Mouse (Mus musculus): Measurements from ENCODE around the gene Rnf144a. TPM values are rescaled to one million over a fixed set of nuclear protein-coding genes. Genes with fewer than 3 reads are reported as not detected.

The Rnf144a gene
- polyA plus RNA-seq, 1 experiment, result not detected

DNA sequence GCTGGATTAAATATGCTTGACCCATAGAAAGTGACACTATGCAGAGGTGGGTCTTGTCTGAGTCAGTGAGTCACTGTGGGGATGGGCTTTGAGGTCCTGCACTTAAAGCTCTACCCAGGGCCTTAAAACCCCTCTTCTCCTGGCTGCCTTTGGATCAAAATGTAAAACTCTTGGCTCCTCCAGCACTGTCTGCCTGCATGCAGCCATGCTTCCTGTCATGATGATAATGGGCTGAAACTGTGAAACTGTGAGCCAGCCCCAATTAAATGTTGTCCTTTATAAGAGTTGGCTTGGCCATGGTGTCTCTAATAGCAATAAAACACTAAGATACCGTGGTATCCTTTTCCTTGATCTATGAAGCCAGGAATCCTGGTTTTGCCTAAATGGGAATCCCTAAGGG lies 13.8 kb downstream of the Rnf144a start:
- H3K4me1 ChIP-seq (ENCODE audit: control insufficient read depth, insufficient read depth, low read length), result peaks cover 10% of the 10 kb centered on the region
- no peak overlapping the region for H3K27ac ChIP-seq (ENCODE audit: insufficient read depth, low read depth, low read length)
- no peak for TF ChIP-seq CTCF (IDR thresholded peaks at IDR 0.05; ENCODE audit: insufficient read depth, low read depth, low read length)
- no peak for TF ChIP-seq POLR2A (IDR thresholded peaks at IDR 0.05; ENCODE audit: insufficient read depth, low read depth, low read length)
- H3K4me3 ChIP-seq (ENCODE audit: insufficient read depth, low read depth, low read length), result no peak overlapping the region
- WGBS, result 65% methylated on average over 1 of the region's 1 CpGs

- no peak overlapping the region for H3K4me3 ChIP-seq (ENCODE audit: insufficient read depth, low read depth, low read length)
- H3K4me1 ChIP-seq (ENCODE audit: control insufficient read depth, insufficient read depth, low read length), result peaks cover 10% of the 10 kb centered on the region
- 100% methylated on average over 1 of the region's 1 CpGs for WGBS
- H3K27ac ChIP-seq (ENCODE audit: insufficient read depth, low read depth, low read length), result no peak overlapping the region
- TF ChIP-seq CTCF (IDR thresholded peaks at IDR 0.05; ENCODE audit: insufficient read depth, low read depth, low read length) (no peak), POLR2A (IDR thresholded peaks at IDR 0.05; ENCODE audit: insufficient read depth, low read depth, low read length) (no peak)
These were observed 14.3 kb downstream of the Rnf144a start for GRCm38 (mm10) chr12:26400762-26401161.

DNA sequence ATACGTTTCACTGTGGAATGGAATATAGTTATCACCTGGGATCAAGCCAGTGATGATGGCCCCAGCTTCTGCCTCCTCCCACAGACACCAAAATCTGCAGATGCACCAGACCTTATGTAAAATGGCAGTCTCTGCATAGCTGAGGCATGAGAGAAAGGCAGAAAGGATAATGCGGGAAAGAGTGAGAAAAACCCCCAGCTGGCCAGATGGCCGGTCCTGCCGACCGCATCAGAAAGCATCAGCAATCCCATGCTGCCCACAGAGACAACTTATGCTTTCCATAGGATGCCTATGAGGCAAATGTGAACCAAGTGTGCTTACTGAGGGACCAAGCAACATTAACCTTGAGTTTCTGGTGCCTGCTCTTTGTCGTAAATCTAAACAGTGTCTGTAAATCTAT lies 15.7 kb downstream of the Rnf144a start:
- no peak for TF ChIP-seq POLR2A (IDR thresholded peaks at IDR 0.05; ENCODE audit: insufficient read depth, low read depth, low read length)
- TF ChIP-seq CTCF (IDR thresholded peaks at IDR 0.05; ENCODE audit: insufficient read depth, low read depth, low read length), result no peak
- WGBS, result 93% methylated on average over 6 of the region's 6 CpGs
- peaks cover 4% of the 10 kb centered on the region; the same call in 1 of the 2 replicates for H3K4me1 ChIP-seq (ENCODE audit: control insufficient read depth, insufficient read depth, low read length)
- no peak overlapping the region for H3K4me3 ChIP-seq (ENCODE audit: insufficient read depth, low read depth, low read length)
- no peak overlapping the region for H3K27ac ChIP-seq (ENCODE audit: insufficient read depth, low read depth, low read length)

GRCm38 (mm10) chr12:26398597-26398996 lies 16.5 kb downstream of the Rnf144a start:
- TF ChIP-seq POLR2A (IDR thresholded peaks at IDR 0.05; ENCODE audit: insufficient read depth, low read depth, low read length), result no peak
- TF ChIP-seq CTCF (IDR thresholded peaks at IDR 0.05; ENCODE audit: insufficient read depth, low read depth, low read length), result no peak
- 81% methylated on average over 2 of the region's 2 CpGs for WGBS
- peaks cover 6% of the 10 kb centered on the region; the same call in 1 of the 2 replicates for H3K4me1 ChIP-seq (ENCODE audit: control insufficient read depth, insufficient read depth, low read length)
- H3K27ac ChIP-seq (ENCODE audit: insufficient read depth, low read depth, low read length), result no peak overlapping the region
- H3K4me3 ChIP-seq (ENCODE audit: insufficient read depth, low read depth, low read length), result no peak overlapping the region

DNA sequence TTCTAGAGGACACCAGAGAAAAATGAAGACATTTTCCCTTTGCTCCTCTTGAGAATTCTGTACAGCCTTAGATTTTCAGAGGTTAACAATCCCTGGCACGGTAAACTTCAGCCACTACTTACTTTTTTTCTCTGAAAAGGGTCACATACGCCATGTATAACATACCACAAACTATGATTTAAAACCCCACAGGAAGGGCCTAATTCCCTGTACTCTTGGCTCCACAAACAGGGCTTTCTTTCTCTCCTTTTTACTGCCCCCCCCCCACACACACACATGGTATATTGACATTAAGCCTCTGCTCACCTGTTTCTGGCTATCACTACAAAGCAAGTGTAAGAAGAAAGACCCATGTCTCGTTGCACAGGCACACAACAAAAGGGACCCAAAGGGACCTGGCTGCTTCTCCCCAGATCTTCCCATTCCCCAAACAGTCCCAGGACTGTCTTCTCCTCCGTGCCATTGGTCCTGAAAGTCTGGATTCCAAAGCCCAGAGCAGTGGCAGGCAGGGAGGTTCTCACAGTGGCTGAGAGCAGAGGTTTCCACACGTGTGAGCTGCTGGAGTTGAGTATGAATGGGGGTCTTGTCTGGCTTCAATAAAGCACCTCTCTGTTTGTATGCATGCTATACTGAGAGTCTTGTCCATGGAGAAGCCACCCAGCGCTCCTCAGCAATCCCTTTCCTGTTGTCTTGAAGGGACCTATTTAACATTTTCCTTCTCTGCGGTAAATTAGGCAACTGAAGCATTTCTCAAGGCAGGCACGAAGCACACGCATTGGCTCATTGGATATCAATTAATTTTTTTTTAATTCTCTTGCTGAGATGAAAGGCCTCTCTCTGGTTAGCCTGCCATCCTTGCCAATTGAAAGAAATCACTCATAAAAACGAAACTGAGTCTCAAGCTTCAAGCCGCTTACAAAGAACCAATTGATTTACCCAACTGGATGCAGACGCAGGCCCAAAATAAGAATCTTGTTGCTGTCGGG lies 20.3 kb downstream of the Rnf144a start:
- WGBS, result 77% methylated on average over 13 of the region's 13 CpGs
- H3K4me3 ChIP-seq (ENCODE audit: insufficient read depth, low read depth, low read length), result no peak overlapping the region
- 0 out of 2 replicates have a peak overlapping the region, but pooled peaks have one; percentile 18 for H3K27ac ChIP-seq (ENCODE audit: insufficient read depth, low read depth, low read length)
- TF ChIP-seq POLR2A (IDR thresholded peaks at IDR 0.05; ENCODE audit: insufficient read depth, low read depth, low read length) (no peak), CTCF (IDR thresholded peaks at IDR 0.05; ENCODE audit: insufficient read depth, low read depth, low read length) (no peak)
- peaks cover 6% of the 10 kb centered on the region; the same call in 1 of the 2 replicates for H3K4me1 ChIP-seq (ENCODE audit: control insufficient read depth, insufficient read depth, low read length)

GRCm38 (mm10) chr12:26393291-26393690 lies 21.8 kb downstream of the Rnf144a start:
- 67% methylated on average over 5 of the region's 5 CpGs for WGBS
- TF ChIP-seq POLR2A (IDR thresholded peaks at IDR 0.05; ENCODE audit: insufficient read depth, low read depth, low read length), result no peak
- TF ChIP-seq CTCF (IDR thresholded peaks at IDR 0.05; ENCODE audit: insufficient read depth, low read depth, low read length), result no peak
- peaks cover 6% of the 10 kb centered on the region; the same call in 1 of the 2 replicates for H3K4me1 ChIP-seq (ENCODE audit: control insufficient read depth, insufficient read depth, low read length)
- no peak overlapping the region for H3K4me3 ChIP-seq (ENCODE audit: insufficient read depth, low read depth, low read length)
- no peak overlapping the region for H3K27ac ChIP-seq (ENCODE audit: insufficient read depth, low read depth, low read length)

DNA sequence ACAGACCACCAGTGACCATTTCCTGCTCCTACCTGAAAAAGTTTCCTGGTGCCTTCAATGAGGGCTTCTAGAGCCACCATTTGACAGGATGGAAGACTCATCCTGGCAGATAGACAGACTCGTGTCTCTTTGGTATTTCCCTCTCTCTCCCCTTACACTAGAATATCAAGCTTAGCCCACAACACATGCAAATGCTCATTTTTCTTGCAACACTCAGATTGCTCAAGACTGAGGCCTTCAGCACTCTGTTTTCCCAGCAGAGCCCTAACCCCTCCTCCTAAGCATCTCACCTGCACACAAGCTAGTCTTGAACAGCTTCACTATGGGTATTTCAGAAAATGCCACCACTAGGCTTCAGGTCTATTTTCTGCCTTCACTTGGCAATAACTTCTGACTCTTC lies 23.9 kb downstream of the Rnf144a start:
- peaks cover 6% of the 10 kb centered on the region; the same call in 1 of the 2 replicates for H3K4me1 ChIP-seq (ENCODE audit: control insufficient read depth, insufficient read depth, low read length)
- 88% methylated on average over 1 of the region's 1 CpGs for WGBS
- no peak overlapping the region for H3K4me3 ChIP-seq (ENCODE audit: insufficient read depth, low read depth, low read length)
- H3K27ac ChIP-seq (ENCODE audit: insufficient read depth, low read depth, low read length), result no peak overlapping the region
- no peak for TF ChIP-seq POLR2A (IDR thresholded peaks at IDR 0.05; ENCODE audit: insufficient read depth, low read depth, low read length)
- TF ChIP-seq CTCF (IDR thresholded peaks at IDR 0.05; ENCODE audit: insufficient read depth, low read depth, low read length), result no peak

GRCm38 (mm10) chr12:26387523-26387922 lies 27.5 kb downstream of the Rnf144a start:
- TF ChIP-seq CTCF (IDR thresholded peaks at IDR 0.05; ENCODE audit: insufficient read depth, low read depth, low read length), result no peak
- TF ChIP-seq POLR2A (IDR thresholded peaks at IDR 0.05; ENCODE audit: insufficient read depth, low read depth, low read length), result no peak
- no peak overlapping the region for H3K27ac ChIP-seq (ENCODE audit: insufficient read depth, low read depth, low read length)
- no peak overlapping the region for H3K4me3 ChIP-seq (ENCODE audit: insufficient read depth, low read depth, low read length)
- no peaks in the 10 kb centered on the region for H3K4me1 ChIP-seq (ENCODE audit: control insufficient read depth, insufficient read depth, low read length)
- 70% methylated on average over 6 of the region's 6 CpGs for WGBS

DNA sequence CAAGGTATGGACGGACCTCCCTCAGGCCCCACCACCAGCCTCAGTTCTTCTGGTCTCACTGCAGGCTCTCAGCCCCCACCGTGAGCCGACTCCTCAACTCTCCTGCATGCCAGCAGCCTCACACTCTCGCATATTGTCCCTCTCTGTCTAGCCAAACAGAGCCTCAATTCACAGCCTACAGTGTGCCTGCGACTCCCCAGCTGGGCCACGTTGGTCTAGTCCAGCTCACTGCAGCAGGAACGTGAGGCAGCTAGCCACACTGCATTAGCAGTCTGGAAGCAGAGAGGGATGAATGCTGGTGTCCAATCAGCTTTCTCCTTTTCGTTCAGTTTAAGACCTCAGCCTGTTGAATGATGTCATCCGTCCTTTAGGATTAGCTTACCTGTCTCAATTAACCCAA lies 28.1 kb downstream of the Rnf144a start:
- TF ChIP-seq POLR2A (IDR thresholded peaks at IDR 0.05; ENCODE audit: insufficient read depth, low read depth, low read length) (no peak), CTCF (IDR thresholded peaks at IDR 0.05; ENCODE audit: insufficient read depth, low read depth, low read length) (no peak)
- H3K27ac ChIP-seq (ENCODE audit: insufficient read depth, low read depth, low read length), result no peak overlapping the region
- WGBS, result 57% methylated on average over 9 of the region's 9 CpGs
- H3K4me3 ChIP-seq (ENCODE audit: insufficient read depth, low read depth, low read length), result no peak overlapping the region
- H3K4me1 ChIP-seq (ENCODE audit: control insufficient read depth, insufficient read depth, low read length), result no peaks in the 10 kb centered on the region
